Mouse (Mus musculus) stomach, postnatal 0 days (tissue): ENCODE results near the gene Plcb3. TPM values are rescaled to one million over a fixed set of nuclear protein-coding genes. Genes with fewer than 3 reads are reported as not detected.
A peak's percentile ranks its signal among the peaks of the same experiment; 100 is the strongest.

ENCODE experiments used
- ATAC-seq: fragments of 200-750 bp; cut with Nextera tagmentation; 2 replicates; pipeline ENCODE4 v1.8.0; 2017; ENCODE audit not compliant: low FRiP score, low TSS enrichment
- DNase-seq: peaks from one replicate; pipeline ENCODE4 v3.0.0-alpha.2; 2016; ENCODE audit warnings: low spot score
- H3K27ac ChIP-seq: fragments of 300-500 bp; sonication (generic); replicated peaks from 2 replicates; pipeline ENCODE4 v1.5.1; 2014; ENCODE audit warnings: mild to moderate bottlenecking, control low read depth
- H3K27me3 ChIP-seq: fragments of 300-500 bp; sonication (generic); 2 replicates; pipeline ENCODE4 v1.6.1; 2014; ENCODE audit warnings: low read length; ENCODE audit not compliant: control insufficient read depth, insufficient read depth
- H3K36me3 ChIP-seq: fragments of 300-500 bp; sonication (generic); 2 replicates; pipeline ENCODE4 v1.6.1; 2014; ENCODE audit warnings: low read length, mixed read lengths; ENCODE audit not compliant: control insufficient read depth, insufficient read depth
- H3K4me1 ChIP-seq: fragments of 300-500 bp; sonication (generic); replicated peaks from 2 replicates; pipeline ENCODE4 v1.6.1; 2014; ENCODE audit warnings: antibody characterized with exemption; ENCODE audit not compliant: control insufficient read depth, insufficient read depth
- H3K4me2 ChIP-seq: fragments of 300-500 bp; sonication (generic); replicated peaks from 2 replicates; pipeline ENCODE4 v1.6.1; 2014; ENCODE audit warnings: low read depth, mild to moderate bottlenecking, control low read depth, moderate library complexity
- H3K4me3 ChIP-seq: fragments of 300-500 bp; sonication (generic); 2 replicates; pipeline ENCODE4 v1.5.1; 2014; ENCODE audit warnings: low read depth, low read length, control low read depth
- H3K9ac ChIP-seq: fragments of 300-500 bp; sonication (generic); 2 replicates; pipeline ENCODE4 v1.6.1; 2014; ENCODE audit warnings: mild to moderate bottlenecking, low read length, control low read depth, mixed read lengths
- H3K9me3 ChIP-seq: fragments of 300-500 bp; sonication (generic); 2 replicates; pipeline ENCODE4 v1.6.1; 2016; ENCODE audit warnings: low read length; ENCODE audit not compliant: control insufficient read depth
- CTCF ChIP-seq: IDR thresholded peaks from 2 replicates; pipeline ENCODE4 v1.5.1; 2016; ENCODE audit warnings: antibody characterized with exemption, low read depth, mild to moderate bottlenecking, moderate library complexity
- EP300 ChIP-seq: optimal IDR thresholded peaks from 2 replicates; pipeline ENCODE3; 2016; ENCODE audit warnings: antibody characterized with exemption
- WGBS: fragments of 180-500 bp; shearing (Covaris S2); extraction: QIAGEN DNeasy Blood & Tissue Kit; methylation state at CpG from one replicate; pipeline ENCODE4 v1.1.7; 2014; 5-methylcytosine and 5-hydroxymethylcytosine counted together
- polyA plus RNA-seq: library from polyadenylated mRNA; unstranded; fragments of >200 nt; fragmentation: Nextera tagmentation; extraction: Ambion mirVana; gene quantifications from 2 replicates; pipeline ENCODE4 v1.2.1, GENCODE M21; 2015

Gene Plcb3
- polyA plus RNA-seq, 1 experiment from 2014 or later = 30.0 TPM

GRCm38 (mm10) chr19:6977759-6978638, 1.7 kb upstream of the Plcb3 start:
- Histone ChIP-seq H3K4me2 (peak overlapping the region; percentile 84; the same call in 1 of the 2 replicates), H3K4me1 (peaks cover 8% of the 10 kb centered on the region; the same call in 1 of the 2 replicates), H3K9me3 (no peaks in the 10 kb centered on the region), H3K36me3 (peaks cover 6% of the 10 kb centered on the region), H3K27me3 (no peaks in the 10 kb centered on the region), H3K9ac (peak overlapping the region; percentile 27; the same call in 1 of the 2 replicates), H3K4me3 (no peak overlapping the region), H3K27ac (no peak overlapping the region)
- no peak for DNase-seq
- TF ChIP-seq EP300 = no peak
- WGBS = 77% methylated on average over 13 of the region's 13 CpGs
- no peak for ATAC-seq

- peak within 1 kb of the TSS; percentile 65 for H3K4me3 ChIP-seq
- H3K27ac ChIP-seq = peak within 1 kb of the TSS; percentile 93
- H3K4me2 ChIP-seq = peak within 1 kb of the TSS; percentile 74
- no peaks in the 10 kb centered on the region for H3K9me3 ChIP-seq
- no peaks in the 10 kb centered on the region for H3K27me3 ChIP-seq
- H3K9ac ChIP-seq = peak within 1 kb of the TSS; percentile 69
- ATAC-seq (peak; percentile 74), DNase-seq (peak; percentile 92)
- H3K36me3 ChIP-seq = peaks cover 6% of the 10 kb centered on the region
- no peak for TF ChIP-seq EP300
- TF ChIP-seq CTCF = no peak
- WGBS = 1% methylated on average over 46 of the region's 84 CpGs
- H3K4me1 ChIP-seq = peaks cover 13% of the 10 kb centered on the region
Measured at GRCm38 (mm10) chr19:6974211-6975205, 1.8 kb downstream of the Plcb3 start, which contains the start of gene Ppp1r14b. Ppp1r14b (plus strand) TSS chr19:6974968.

GRCm38 (mm10) chr19:6973581-6974190, 2.6 kb downstream of the Plcb3 start:
- DNase-seq (no peak), ATAC-seq (no peak)
- Histone ChIP-seq H3K36me3 (peaks cover 6% of the 10 kb centered on the region), H3K9me3 (no peaks in the 10 kb centered on the region), H3K4me3 (peak overlapping the region; percentile 65), H3K4me2 (peak overlapping the region; percentile 74), H3K9ac (no peak overlapping the region), H3K4me1 (peaks cover 13% of the 10 kb centered on the region), H3K27ac (peak overlapping the region; percentile 93), H3K27me3 (no peaks in the 10 kb centered on the region)
- 31% methylated on average over 12 of the region's 12 CpGs for WGBS
- TF ChIP-seq CTCF = no peak
- no peak for TF ChIP-seq EP300

GRCm38 (mm10) chr19:6972247-6972917, 3.9 kb downstream of the Plcb3 start:
- Histone ChIP-seq H3K4me1 (peaks cover 10% of the 10 kb centered on the region), H3K4me3 (no peak overlapping the region), H3K9ac (no peak overlapping the region), H3K4me2 (no peak overlapping the region), H3K27ac (peak overlapping the region; percentile 56; the same call in 1 of the 2 replicates), H3K9me3 (no peaks in the 10 kb centered on the region), H3K27me3 (no peaks in the 10 kb centered on the region), H3K36me3 (no peaks in the 10 kb centered on the region)
- DNase-seq (no peak), ATAC-seq (no peak)
- TF ChIP-seq CTCF (no peak), EP300 (no peak)
- WGBS = 76% methylated on average over 13 of the region's 13 CpGs

DNA sequence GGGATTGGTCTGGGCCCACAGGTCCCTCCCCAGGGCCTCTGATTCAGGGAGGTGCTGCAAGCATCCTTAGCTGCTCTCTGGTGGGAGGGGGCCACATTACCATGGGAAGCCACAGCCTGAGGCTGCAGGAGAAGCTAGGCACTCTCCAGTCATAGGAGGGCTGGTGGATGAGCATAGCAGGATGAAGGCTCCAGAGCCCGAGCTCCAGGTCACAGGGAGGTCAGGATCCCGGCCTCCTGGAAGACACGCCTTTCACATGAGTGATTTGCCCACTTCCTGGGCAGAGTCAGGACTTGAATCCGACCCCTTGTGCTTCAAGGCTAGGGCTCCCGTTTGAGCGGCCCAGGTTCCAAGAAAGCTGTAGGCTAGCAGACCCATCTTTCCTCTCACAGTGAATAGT, 4.6 kb downstream of the Plcb3 start:
- Histone ChIP-seq H3K9ac (no peak overlapping the region), H3K27me3 (no peaks in the 10 kb centered on the region), H3K4me1 (peaks cover 10% of the 10 kb centered on the region), H3K9me3 (no peaks in the 10 kb centered on the region), H3K36me3 (no peaks in the 10 kb centered on the region), H3K4me2 (no peak overlapping the region), H3K4me3 (no peak overlapping the region), H3K27ac (peak overlapping the region; percentile 56; the same call in 1 of the 2 replicates)
- ATAC-seq (no peak), DNase-seq (no peak)
- 31% methylated on average over 6 of the region's 6 CpGs for WGBS
- TF ChIP-seq CTCF = no peak
- TF ChIP-seq EP300 = no peak
